Mouse (Mus musculus): ENCODE measurements at regions not wholly inside any gene's neighbourhood (a gene's known extent, or its start where the extent isn't known, plus 50 kb on each side); places are given as distances from the start of the nearest gene placed in this dataset.

DNA sequence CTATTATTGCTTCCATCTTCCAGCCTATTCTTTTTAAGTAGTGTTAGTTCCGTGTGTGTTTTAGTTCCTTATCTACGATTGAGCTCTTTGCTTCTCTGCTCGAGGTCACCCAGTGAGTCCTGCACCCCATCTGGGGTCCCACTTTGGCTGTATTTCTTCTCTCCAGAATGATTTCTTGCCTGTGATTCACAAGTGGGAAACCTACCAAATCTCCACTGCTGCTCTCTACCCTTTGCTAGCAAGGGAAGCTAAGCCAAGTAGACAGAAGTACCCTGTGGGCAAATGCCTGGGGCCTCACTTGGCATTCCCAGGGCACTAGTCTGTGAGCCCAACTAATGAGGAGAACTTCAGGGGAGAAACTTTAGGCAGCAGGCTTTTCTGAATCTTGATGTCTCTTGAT, 142.5 kb upstream of the Slc30a5 start:
- DNase-seq = no peak

GRCm38 (mm10) chr13:100971080-100972017, 138.1 kb upstream of the Slc30a5 start:
- DNase-seq = no peak

DNA sequence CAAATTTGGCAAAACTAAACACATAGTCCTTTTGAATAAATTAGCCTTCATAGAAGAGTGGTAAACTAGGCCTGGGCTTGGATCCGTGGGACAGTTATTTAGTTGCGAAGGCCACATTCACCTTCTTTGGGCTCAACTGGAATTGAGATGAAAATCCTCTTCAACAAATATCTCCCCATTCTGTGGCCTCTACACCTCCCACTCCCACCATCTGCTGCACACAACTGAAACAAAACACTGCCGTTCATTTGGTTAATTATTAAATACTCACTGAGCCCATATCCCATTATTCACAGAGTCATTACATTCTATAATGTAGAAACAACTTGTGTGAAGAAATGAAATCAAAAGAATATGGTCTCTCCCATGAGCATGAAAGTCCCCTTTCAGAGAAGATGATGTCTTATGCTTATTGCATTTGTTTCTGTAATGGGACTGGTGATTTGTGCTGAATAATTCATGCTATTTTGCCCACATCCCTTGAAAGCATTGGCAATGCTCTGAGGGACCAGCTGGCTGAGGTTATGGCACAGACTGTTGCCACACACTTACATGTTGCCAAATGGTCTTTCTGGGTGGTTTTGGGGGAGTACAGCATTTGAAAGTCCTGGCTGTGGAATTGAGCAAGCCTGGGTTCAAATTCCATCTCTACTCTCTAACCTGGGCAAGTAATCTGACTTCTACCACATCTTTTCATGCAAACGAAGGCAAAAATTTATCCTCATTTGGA, 129.7 kb upstream of the Slc30a5 start:
- peak; percentile 33 for DNase-seq

GRCm38 (mm10) chr13:100954598-100955251, 121.5 kb upstream of the Slc30a5 start:
- DNase-seq = no peak

GRCm38 (mm10) chr13:100954106-100954505, 120.9 kb upstream of the Slc30a5 start:
- no peak for DNase-seq

DNA sequence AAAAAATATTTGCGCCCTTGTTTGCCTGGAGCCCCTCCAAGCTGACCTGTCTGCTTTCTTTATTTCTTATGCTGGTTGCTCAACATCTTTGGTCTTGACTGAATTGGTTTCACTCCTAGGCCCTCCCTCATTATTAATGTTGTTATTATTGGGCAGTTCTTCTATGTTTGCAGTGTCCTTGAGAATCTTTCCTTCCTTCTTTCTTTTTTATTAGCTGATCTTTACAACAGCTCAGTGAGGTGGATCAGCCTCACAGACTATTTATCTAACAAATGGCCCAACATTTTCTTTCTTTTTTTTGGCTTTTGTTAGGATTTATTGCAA, 117.9 kb upstream of the Slc30a5 start:
- DNase-seq = no peak

DNA sequence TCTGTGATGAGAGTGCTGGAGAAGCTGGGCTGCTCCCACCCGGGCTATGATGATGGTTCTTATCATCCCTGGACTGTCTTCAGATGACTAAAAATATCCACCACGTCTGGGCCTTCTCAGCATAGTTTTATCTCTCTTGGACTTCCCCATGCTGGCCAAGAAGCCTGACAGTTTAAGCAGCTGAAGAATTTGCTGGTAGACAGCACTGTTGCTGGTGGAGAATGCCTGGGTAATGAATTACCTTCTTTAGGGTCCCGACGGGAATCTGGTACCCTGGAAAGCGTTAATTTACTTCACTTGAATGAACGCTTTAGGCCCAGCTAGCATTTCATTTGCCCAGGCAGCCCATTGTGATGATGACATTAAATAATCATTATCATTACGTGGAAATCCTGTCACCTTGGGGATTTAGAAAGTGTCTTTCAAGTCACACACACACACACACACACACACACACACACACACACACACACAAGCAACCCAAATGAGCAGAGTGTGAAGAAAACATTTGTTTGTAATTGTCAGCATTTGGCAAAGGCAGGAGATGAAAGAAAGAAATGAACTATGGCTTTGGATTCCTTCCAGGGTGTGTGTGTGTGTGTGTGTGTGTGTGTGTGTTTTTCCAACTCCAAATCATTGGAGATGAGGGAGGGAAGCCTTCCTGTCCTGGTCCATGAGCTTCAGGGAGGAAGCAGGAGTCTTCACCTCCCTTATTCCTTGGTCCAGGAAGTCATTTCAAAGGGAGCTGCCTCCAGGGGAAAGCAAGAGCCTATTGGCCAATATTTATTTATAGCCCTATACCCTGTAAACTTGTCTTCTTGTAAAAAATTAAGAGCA, 117.3 kb upstream of the Slc30a5 start:
- DNase-seq = no peak

DNA sequence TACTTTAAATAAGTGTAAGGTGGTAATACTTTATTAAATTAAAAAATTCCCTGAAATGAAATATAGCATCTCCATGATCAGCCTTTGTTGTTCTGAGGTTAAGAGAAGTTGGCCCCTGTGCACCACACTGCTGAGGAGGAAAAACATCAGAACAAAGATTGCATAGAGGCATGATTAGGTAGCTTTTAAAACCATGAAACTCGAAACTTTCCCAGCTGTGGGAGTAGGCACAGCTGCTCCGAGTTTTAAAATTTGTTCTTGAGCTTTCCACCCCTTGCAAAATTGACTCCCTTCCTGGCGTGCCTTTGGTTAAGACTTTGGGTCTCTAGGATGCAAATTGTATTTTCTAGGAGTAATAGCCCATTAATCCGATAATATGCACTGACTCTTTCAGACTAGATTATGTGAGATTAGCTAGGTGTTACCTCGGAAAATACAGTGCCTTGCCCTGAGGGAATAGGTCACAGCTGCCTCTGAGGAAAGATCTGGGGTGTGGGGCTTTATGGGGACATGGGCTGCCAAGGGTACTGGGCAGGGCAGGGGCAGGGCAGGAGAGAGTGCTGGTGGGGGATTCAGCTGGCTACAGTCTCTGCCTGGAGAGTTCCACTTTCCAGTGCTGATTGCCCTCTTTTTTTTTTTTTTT, 110.1 kb upstream of the Slc30a5 start:
- DNase-seq = no peak

- DNase-seq = no peak
Observed at GRCm38 (mm10) chr13:100940791-100941190, 107.6 kb upstream of the Slc30a5 start.

DNA sequence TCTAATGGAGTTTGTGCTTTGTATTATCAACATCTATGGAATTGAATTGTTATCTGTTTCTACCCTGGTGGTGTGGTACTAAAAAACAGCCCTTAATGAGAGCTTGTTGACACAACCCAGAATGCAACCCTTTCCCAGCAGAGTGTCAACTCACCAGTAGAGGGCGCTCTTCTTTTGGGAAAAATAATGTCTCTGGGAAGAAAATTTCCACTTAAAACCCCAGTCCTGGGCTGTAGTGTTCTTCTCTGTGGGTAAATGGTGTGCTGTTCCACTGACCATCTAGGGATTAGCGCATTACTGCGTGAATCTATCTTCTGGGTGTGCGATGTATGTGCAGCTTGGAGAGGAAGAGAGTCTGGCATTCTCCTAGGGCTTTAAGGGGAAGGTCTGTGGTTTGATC, 106.5 kb upstream of the Slc30a5 start:
- peak; percentile 86 for DNase-seq

GRCm38 (mm10) chr13:100933265-100933664, 100.0 kb upstream of the Slc30a5 start:
- DNase-seq = no peak

DNA sequence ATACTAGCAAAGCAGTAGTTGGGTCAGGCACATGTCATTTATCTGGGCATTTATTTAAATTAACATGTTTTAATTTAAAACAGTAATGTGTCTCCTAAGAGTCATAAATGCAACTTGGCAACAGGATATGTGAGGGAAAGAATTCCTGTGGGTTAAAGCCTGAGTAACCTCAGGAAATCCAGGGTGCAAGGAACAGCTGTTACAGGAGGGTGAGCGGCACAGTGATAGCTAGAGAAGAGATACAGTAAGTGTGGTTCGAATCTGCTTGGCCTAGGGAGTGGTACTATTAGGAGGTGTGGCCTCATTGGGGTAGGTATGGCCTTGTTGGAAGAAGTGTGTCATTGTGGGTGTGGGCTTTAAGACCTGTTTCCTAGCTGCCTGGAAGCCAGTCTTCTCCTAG, 66.3 kb upstream of the Slc30a5 start:
- no peak for DNase-seq

DNA sequence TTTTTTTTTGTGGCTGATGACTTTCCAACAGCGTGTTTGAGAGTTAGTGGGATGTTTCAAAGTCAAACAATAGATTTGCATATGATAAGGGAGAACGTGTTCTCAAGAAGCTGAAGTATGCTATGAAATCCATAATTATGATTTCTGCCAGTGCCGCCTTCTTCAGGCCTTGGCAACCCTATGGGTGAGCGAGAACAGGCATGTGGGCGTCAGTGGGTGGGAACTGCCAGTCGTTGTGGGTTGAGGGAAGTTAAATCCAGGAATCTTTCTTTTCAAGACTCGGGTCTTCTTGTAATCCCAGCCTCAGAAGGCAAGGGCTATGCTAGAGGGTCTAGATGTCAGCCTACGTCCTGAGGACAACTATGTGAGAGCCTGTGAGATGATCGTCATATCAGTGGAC, 60.6 kb upstream of the Slc30a5 start:
- no peak for DNase-seq

- no peak for DNase-seq
Observed at GRCm38 (mm10) chr13:100893096-100893495, 59.9 kb upstream of the Slc30a5 start.

DNA sequence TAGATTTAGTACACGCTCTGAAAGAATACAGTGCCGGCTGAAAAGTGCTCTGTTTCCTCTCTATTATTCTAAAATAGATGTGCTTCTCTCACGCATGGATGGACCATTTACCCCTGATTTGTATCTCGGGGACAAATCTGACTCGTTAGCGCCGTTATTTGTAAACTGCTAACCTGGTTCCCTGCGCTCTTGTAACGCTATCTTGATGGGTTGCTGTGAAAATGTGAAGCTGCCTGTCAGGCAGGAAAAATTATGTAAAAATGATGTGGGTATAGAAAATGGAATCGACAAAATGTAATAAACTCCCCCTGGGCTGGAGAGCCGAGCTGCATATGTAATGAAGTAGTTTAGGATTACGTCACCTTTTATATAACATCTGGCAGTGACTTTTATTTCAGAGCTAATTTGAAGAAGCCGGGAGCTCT, 59.4 kb upstream of the Slc30a5 start:
- peak; percentile 12 for DNase-seq

- DNase-seq = peak; percentile 69
Observed at GRCm38 (mm10) chr13:100892204-100892603, 59.0 kb upstream of the Slc30a5 start.

DNA sequence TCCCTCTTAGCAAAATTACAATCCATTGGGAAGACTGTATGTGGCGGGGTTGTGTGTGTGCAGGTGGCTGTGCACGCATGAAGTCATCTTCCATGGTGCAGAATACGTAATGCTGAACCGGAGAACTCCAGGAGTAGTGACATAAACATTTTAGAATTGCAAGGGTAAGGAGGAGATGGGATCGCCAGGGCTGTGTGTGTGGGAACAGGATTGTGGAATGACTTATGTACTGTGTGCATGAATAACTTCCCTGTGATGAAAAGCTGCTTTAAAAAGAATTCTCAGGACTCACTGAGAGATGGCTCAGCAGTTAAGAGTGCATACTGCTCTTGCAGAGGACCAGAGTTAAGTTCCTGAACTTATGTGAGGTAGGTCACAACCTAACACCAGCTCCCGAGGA, 57.2 kb upstream of the Slc30a5 start:
- no peak for DNase-seq

- no peak for DNase-seq
Observed at GRCm38 (mm10) chr13:100888481-100888880, 55.3 kb upstream of the Slc30a5 start.

DNA sequence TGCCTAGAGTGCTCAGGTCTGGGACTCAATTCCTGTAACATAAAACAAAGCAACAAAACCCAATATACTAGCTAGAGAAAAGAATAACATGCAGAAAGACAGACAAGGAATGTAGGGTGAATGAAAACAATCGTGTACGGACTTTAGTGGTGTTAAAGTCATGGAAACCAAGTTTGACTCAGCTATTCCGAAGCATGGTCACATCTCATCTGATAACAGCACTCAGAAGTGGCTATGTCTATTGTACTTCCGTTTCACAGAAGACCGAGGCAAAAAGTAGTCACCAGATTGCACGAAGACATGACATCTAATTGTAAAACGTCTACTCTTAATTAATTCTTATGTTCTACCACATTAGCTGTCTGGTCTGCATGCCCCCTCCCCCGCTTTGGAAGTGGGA, 50.5 kb upstream of the Slc30a5 start:
- no peak for DNase-seq

Data from cerebellum, adult 9-10 months (tissue).